11 mouse cellular contexts compared by ENCODE assay signal in genomic region chr17:67955876-67956690, GRCm38 (mm10). TPM values are rescaled to one million over a fixed set of nuclear protein-coding genes. Genes with fewer than 3 reads are reported as not detected.
A peak's percentile ranks its signal among the peaks of the same experiment; 100 is the strongest.
DNase-seq lines count a peak whose midpoint lies in the region; ATAC-seq and TF ChIP-seq lines count a peak whose summit lies in the region.
"Had no signal": no experiment of that assay in that cellular context is flagged by ENCODE, and none has a peak within 500 bp of the region (broad histone marks: within the 10 kb centered on the region; RNA-seq: fewer than 3 reads in every experiment).

No protein-coding gene starts in this region.

- DNase-seq in heart, embryonic 10.5 days (ENCODE audit: low spot score), result no peak
- DNase-seq in heart, postnatal 10 days, result no peak
- DNase-seq in lung, postnatal 14 days, result no peak
- DNase-seq in neural tube, embryonic 11.5 days (ENCODE audit: low spot score), result no peak
- DNase-seq in frontal cortex, postnatal 14 days (ENCODE audit: low spot score in 2 of 2), result no peak
- DNase-seq in left cerebral cortex, adult 2 months (ENCODE audit: extremely low spot score in 1 of 2, low spot score in 2 of 2), result no peak
- DNase-seq: cerebellum, adult 9-10 months had no signal

- H3K4me3 ChIP-seq in heart, embryonic 10.5 days, result no peak overlapping the region
- H3K4me3 ChIP-seq in lung, embryonic 15.5 days, result no peak overlapping the region
- H3K4me3 ChIP-seq in embryonic facial prominence, embryonic 12.5 days, result no peak overlapping the region
- H3K4me3 ChIP-seq in neural tube, embryonic 11.5 days (ENCODE audit: low read depth, low read length), result no peak overlapping the region
- H3K4me3 ChIP-seq in left cerebral cortex, adult 2 months, result no peak overlapping the region

- H3K9ac ChIP-seq in lung, embryonic 15.5 days, result no peak overlapping the region
- no peak overlapping the region for H3K9ac ChIP-seq in embryonic facial prominence, embryonic 12.5 days
- H3K9ac ChIP-seq in neural tube, embryonic 11.5 days (ENCODE audit: low read length), result no peak overlapping the region

- 40% methylated on average over 10 of the region's 10 CpGs for WGBS in heart, embryonic 10.5 days
- WGBS in lung, embryonic 15.5 days, result 18% methylated on average over 10 of the region's 10 CpGs
- 14% methylated on average over 10 of the region's 10 CpGs for WGBS in embryonic facial prominence, embryonic 12.5 days
- 22% methylated on average over 10 of the region's 10 CpGs for WGBS in neural tube, embryonic 11.5 days

- H3K27me3 ChIP-seq in heart, embryonic 10.5 days (ENCODE audit: insufficient read depth, poor library complexity, severe bottlenecking), result no peaks in the 10 kb centered on the region
- no peaks in the 10 kb centered on the region for H3K27me3 ChIP-seq in lung, embryonic 15.5 days
- H3K27me3 ChIP-seq in embryonic facial prominence, embryonic 12.5 days, result no peaks in the 10 kb centered on the region
- H3K27me3 ChIP-seq in neural tube, embryonic 11.5 days (ENCODE audit: control insufficient read depth, insufficient read depth, low read length), result no peaks in the 10 kb centered on the region

- H3K27ac ChIP-seq in heart, embryonic 10.5 days, result peak overlapping the region; percentile 73
- H3K27ac ChIP-seq in lung, embryonic 15.5 days, result peak overlapping the region; percentile 64
- peak overlapping the region; percentile 12; the same call in 1 of the 2 replicates for H3K27ac ChIP-seq in embryonic facial prominence, embryonic 12.5 days
- H3K27ac ChIP-seq in neural tube, embryonic 11.5 days (ENCODE audit: low read depth, low read length), result peak overlapping the region; percentile 2; the same call in 1 of the 2 replicates
- H3K27ac ChIP-seq in left cerebral cortex, adult 2 months, result no peak overlapping the region
- H3K27ac ChIP-seq: macrophage had no signal

- intact Hi-C loops in heart, postnatal 10 days (cut with DNase I), result no loop called here
- intact Hi-C loops in left cerebral cortex, adult 2 months (cut with DNase I), result no loop called here

- no peak for TF ChIP-seq CTCF in left cerebral cortex, adult 2 months (IDR thresholded peaks at IDR 0.05)

- H3K9me3 ChIP-seq in heart, embryonic 10.5 days, result no peaks in the 10 kb centered on the region
- H3K9me3 ChIP-seq in lung, embryonic 15.5 days, result no peaks in the 10 kb centered on the region
- no peaks in the 10 kb centered on the region for H3K9me3 ChIP-seq in embryonic facial prominence, embryonic 12.5 days
- H3K9me3 ChIP-seq in neural tube, embryonic 11.5 days (ENCODE audit: control insufficient read depth, low read length), result no peaks in the 10 kb centered on the region

- H3K4me1 ChIP-seq in heart, embryonic 10.5 days, result peaks cover 30% of the 10 kb centered on the region
- H3K4me1 ChIP-seq in lung, embryonic 15.5 days, result peaks cover 63% of the 10 kb centered on the region
- peaks cover 60% of the 10 kb centered on the region for H3K4me1 ChIP-seq in embryonic facial prominence, embryonic 12.5 days
- peaks cover 6% of the 10 kb centered on the region; the same call in 1 of the 2 replicates for H3K4me1 ChIP-seq in neural tube, embryonic 11.5 days (ENCODE audit: control insufficient read depth, insufficient read depth, low read length)

- H3K36me3 ChIP-seq in heart, embryonic 10.5 days, result no peaks in the 10 kb centered on the region
- no peaks in the 10 kb centered on the region for H3K36me3 ChIP-seq in lung, embryonic 15.5 days
- H3K36me3 ChIP-seq in embryonic facial prominence, embryonic 12.5 days, result no peaks in the 10 kb centered on the region
- no peaks in the 10 kb centered on the region for H3K36me3 ChIP-seq in neural tube, embryonic 11.5 days (ENCODE audit: control insufficient read depth, insufficient read depth, low read length)

- H3K4me2 ChIP-seq in lung, embryonic 15.5 days, result no peak overlapping the region
- 0 out of 2 replicates have a peak overlapping the region, but pooled peaks have one; percentile 18 for H3K4me2 ChIP-seq in embryonic facial prominence, embryonic 12.5 days (replicated peaks)
- no peak overlapping the region for H3K4me2 ChIP-seq in neural tube, embryonic 11.5 days (ENCODE audit: low read depth)

- ATAC-seq in lung, embryonic 15.5 days (ENCODE audit: borderline replicate concordance, extremely low read depth, low FRiP score, low TSS enrichment), result peak; percentile 56; the same call in 1 of the 2 replicates
- ATAC-seq in embryonic facial prominence, embryonic 12.5 days (ENCODE audit: insufficient number of reproducible peaks, insufficient read depth, low FRiP score, low TSS enrichment), result no peak
- ATAC-seq in neural tube, embryonic 11.5 days (ENCODE audit: insufficient read depth, low FRiP score, low TSS enrichment), result no peak
- ATAC-seq: activated CD4-positive, CD25-positive, alpha-beta regulatory T cell, adult 4 months had no signal

RNA-seq across cellular contexts. Expression of gene Arhgap28, which starts 47.8 kb away (rescaled TPM):
- polyA plus RNA-seq in heart, embryonic 10.5 days (2016; fragmentation: Nextera tagmentation; extraction: Ambion mirVana), result 23.0 and 38.1 TPM in 2 replicates
- 10 to 100 TPM in 1 of 2 experiments, 1 to 10 TPM in 1; 6.3 to 10.7 TPM for total RNA-seq in heart, postnatal 10 days (2021)
- 46.1 and 47.2 TPM in 2 replicates for polyA plus RNA-seq in lung, embryonic 15.5 days (2015; fragmentation: Nextera tagmentation; extraction: Ambion mirVana)
- polyA plus RNA-seq in embryonic facial prominence, embryonic 12.5 days (2016; fragmentation: Nextera tagmentation; extraction: Ambion mirVana), result 79.3 and 81.3 TPM in 2 replicates
- polyA plus RNA-seq in neural tube, embryonic 11.5 days (2014; fragmentation: Nextera tagmentation; extraction: Ambion mirVana), result 46.5 and 47.9 TPM in 2 replicates
- total RNA-seq in left cerebral cortex, adult 2 months (2021), result under 1 TPM; 0.65 to 0.86 TPM
